7 mouse cellular contexts compared by ENCODE assay signal in the genomic region with DNA sequence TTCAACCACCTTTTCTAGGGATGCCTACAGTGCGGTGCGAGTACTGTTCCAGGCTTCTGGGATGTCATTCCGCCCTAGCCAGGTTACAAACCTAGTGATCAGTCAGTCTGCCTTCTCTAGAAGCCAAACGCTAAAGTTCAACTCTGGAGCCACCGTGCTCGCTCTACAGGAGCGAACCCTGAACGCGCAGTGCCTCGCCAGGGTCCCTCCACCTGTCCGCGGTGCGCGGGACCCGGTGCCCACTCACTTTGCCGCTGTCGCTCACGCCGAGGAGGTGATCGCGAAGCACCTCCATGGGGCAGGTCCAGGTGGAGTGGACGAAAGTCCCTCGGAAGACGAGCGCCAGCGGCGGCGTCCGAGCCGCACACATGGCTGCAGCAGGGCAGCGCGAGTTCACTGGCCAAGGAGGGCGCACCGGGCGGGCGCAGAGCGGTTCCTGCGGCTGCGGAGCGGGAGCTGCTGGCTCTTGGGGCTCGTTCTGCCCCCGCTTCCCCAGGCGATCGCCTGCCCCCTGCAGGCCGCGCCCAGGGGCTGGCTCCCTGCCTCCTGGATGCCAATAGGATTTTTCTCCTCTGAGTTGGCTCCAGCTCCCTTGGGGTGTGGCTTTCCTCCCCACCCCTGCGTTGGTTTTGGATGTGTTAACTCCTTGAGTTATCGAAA. TPM values are rescaled to one million over a fixed set of nuclear protein-coding genes. Genes with fewer than 3 reads are reported as not detected.
DNase-seq lines count a peak whose midpoint lies in the region; ATAC-seq and TF ChIP-seq lines count a peak whose summit lies in the region.

No protein-coding gene starts in this region.

- peak overlapping the region; percentile 36 for H3K9ac ChIP-seq in kidney, embryonic 15.5 days
- peak overlapping the region; percentile 50; the same call in 1 of the 2 replicates for H3K9ac ChIP-seq in midbrain, postnatal 0 days (replicated peaks; ENCODE audit: low read length, poor library complexity, severe bottlenecking)

- no peaks in the 10 kb centered on the region; the same call in 1 of the 2 replicates for H3K4me1 ChIP-seq in heart, embryonic 10.5 days
- peaks cover 9% of the 10 kb centered on the region for H3K4me1 ChIP-seq in kidney, embryonic 15.5 days
- peaks cover 4% of the 10 kb centered on the region; the same call in 1 of the 2 replicates for H3K4me1 ChIP-seq in midbrain, postnatal 0 days (ENCODE audit: insufficient read depth, low read length)

- H3K4me2 ChIP-seq in kidney, embryonic 15.5 days = peak overlapping the region; percentile 93
- H3K4me2 ChIP-seq in midbrain, postnatal 0 days (ENCODE audit: low read depth, low read length, poor library complexity, severe bottlenecking) = peak overlapping the region; percentile 95

- WGBS in heart, embryonic 10.5 days = 2% methylated on average over 48 of the region's 48 CpGs
- 3% methylated on average over 39 of the region's 48 CpGs for WGBS in kidney, embryonic 15.5 days
- WGBS in midbrain, postnatal 0 days = 3% methylated on average over 47 of the region's 48 CpGs

- H3K27ac ChIP-seq in heart, embryonic 10.5 days = no peak overlapping the region
- H3K27ac ChIP-seq in kidney, embryonic 15.5 days = no peak overlapping the region
- H3K27ac ChIP-seq in midbrain, postnatal 0 days (ENCODE audit: low read depth, low read length) = no peak overlapping the region

- TF ChIP-seq CTCF in midbrain, postnatal 0 days (IDR thresholded peaks at IDR 0.05) = peak; percentile 61

- H3K4me3 ChIP-seq in heart, embryonic 10.5 days = peak overlapping the region; percentile 67
- peak overlapping the region; percentile 52 for H3K4me3 ChIP-seq in kidney, embryonic 15.5 days (replicated peaks)
- peak overlapping the region; percentile 62 for H3K4me3 ChIP-seq in midbrain, postnatal 0 days (ENCODE audit: low read depth, low read length)

- peak; percentile 89 for DNase-seq in adrenal gland, postnatal 10 days
- DNase-seq in heart, embryonic 10.5 days (ENCODE audit: low spot score) = no peak
- peak; percentile 58 for DNase-seq in liver
- DNase-seq in midbrain, postnatal 0 days (ENCODE audit: low spot score) = peak; percentile 34
- DNase-seq in spleen, postnatal 36 days (ENCODE audit: low spot score in 2 of 2) = peak; percentile 64 to 75

- H3K9me3 ChIP-seq in heart, embryonic 10.5 days = no peaks in the 10 kb centered on the region
- 0 out of 2 replicates have a peak, but pooled peaks cover 3% of the 10 kb centered on the region for H3K9me3 ChIP-seq in kidney, embryonic 15.5 days (replicated peaks)
- H3K9me3 ChIP-seq in midbrain, postnatal 0 days (ENCODE audit: low read length) = no peaks in the 10 kb centered on the region

- no peaks in the 10 kb centered on the region for H3K36me3 ChIP-seq in heart, embryonic 10.5 days
- H3K36me3 ChIP-seq in kidney, embryonic 15.5 days = no peaks in the 10 kb centered on the region
- H3K36me3 ChIP-seq in midbrain, postnatal 0 days (ENCODE audit: insufficient read depth, low read length) = no peaks in the 10 kb centered on the region

- peak; percentile 93 for ATAC-seq in erythroblast, adult 5-6 weeks (replicated peaks; ENCODE audit: low FRiP score, poor library complexity, severe bottlenecking)
- peak; percentile 94 for ATAC-seq in kidney, embryonic 15.5 days (replicated peaks; ENCODE audit: low FRiP score)
- peak; percentile 63; the same call in 1 of the 2 replicates for ATAC-seq in midbrain, postnatal 0 days (ENCODE audit: low FRiP score)

- H3K27me3 ChIP-seq in heart, embryonic 10.5 days (ENCODE audit: insufficient read depth, poor library complexity, severe bottlenecking) = peaks cover 37% of the 10 kb centered on the region
- peaks cover 25% of the 10 kb centered on the region for H3K27me3 ChIP-seq in kidney, embryonic 15.5 days
- peaks cover 7% of the 10 kb centered on the region; the same call in 1 of the 2 replicates for H3K27me3 ChIP-seq in midbrain, postnatal 0 days (ENCODE audit: insufficient read depth, low read length)

RNA-seq across cellular contexts. Expression of a gene that starts 1.0 kb away (rescaled TPM):
- total RNA-seq in adrenal gland, postnatal 10 days (2021) = 1 to 10 TPM; 5.3 to 8.4 TPM
- total RNA-seq in erythroblast, adult 5-6 weeks (2015; ENCODE audit: low replicate concordance) = 237 and 297 TPM in 2 replicates
- total RNA-seq in erythroblast, adult 5-6 weeks (2017; ENCODE audit: low replicate concordance) = 556 and 560 TPM in 2 replicates
- polyA plus RNA-seq in heart, embryonic 10.5 days (2016; fragmentation: Nextera tagmentation; extraction: Ambion mirVana) = 0.16 TPM in 1 of 2 replicates, not detected in the other
- 0.15 and 0.17 TPM in 2 replicates for polyA plus RNA-seq in kidney, embryonic 15.5 days (2015; fragmentation: Nextera tagmentation; extraction: Ambion mirVana)
- 5.8 and 6.9 TPM in 2 replicates for total RNA-seq in midbrain, postnatal 0 days (2014; rRNA removed)
- polyA plus RNA-seq in midbrain, postnatal 0 days (2015; fragmentation: Nextera tagmentation; extraction: Ambion mirVana) = 1.5 and 2.4 TPM in 2 replicates

Comparison
In these comparisons a context has a peak if more than half of its experiments do, and no peak if none do; other contexts are left out.
1. RNA of a gene that starts 1.0 kb away (total RNA-seq): 237 to 560 TPM in erythroblast, adult 5-6 weeks; 5.3 to 8.4 TPM in adrenal gland, postnatal 10 days and 5.8 to 6.9 TPM in midbrain, postnatal 0 days; every median in the first group is over 10 times any median in the second.
2. Peak in every context shown above with its lines, with median percentiles within 50 percentile points of each other: ATAC-seq and H3K4me3 ChIP-seq.